Mouse (Mus musculus): Measurements from ENCODE around the gene Rell1. TPM values are rescaled to one million over a fixed set of nuclear protein-coding genes. Genes with fewer than 3 reads are reported as not detected.

Rell1 gene
- polyA plus RNA-seq, 1 experiment = 9.2 TPM

- peak in 1 of 2 experiments; percentile 43 for DNase-seq (ENCODE audit: extremely low spot score in 1 of 2, low spot score in 1 of 2)
These were observed 15.2 kb downstream of the Rell1 start for GRCm38 (mm10) chr5:63953401-63954032.

- no peak for DNase-seq (ENCODE audit: extremely low spot score in 1 of 2, low spot score in 1 of 2)
These were observed 16.7 kb downstream of the Rell1 start for GRCm38 (mm10) chr5:63952039-63952438.

DNA sequence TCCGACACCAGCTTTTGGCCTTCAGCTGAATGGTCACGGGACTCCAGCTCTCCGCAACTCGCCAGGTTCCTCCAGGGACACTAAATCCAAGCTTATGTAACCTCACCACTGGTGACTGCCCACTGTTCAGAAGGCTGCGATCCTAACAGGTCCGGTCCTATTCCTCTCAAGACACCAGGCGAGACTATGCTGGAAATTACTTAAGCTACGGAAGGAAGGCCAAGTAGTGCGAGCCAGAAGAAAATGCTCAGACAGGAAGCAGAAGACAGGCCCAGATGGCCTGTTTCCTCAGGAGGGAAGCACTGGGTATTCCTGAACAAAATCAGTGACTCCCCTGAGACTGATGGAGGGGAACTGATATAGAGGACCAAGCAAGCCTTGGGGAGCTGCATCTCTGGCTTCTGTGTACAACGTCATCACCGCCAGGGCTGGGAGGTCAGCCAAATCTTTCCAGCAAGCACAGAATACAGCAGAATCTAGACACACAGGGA is 17.2 kb downstream of the Rell1 start:
- DNase-seq (ENCODE audit: extremely low spot score in 1 of 2, low spot score in 1 of 2) = peak in 1 of 2 experiments; percentile 23

GRCm38 (mm10) chr5:63949195-63949594 is 19.5 kb downstream of the Rell1 start:
- DNase-seq (ENCODE audit: extremely low spot score in 1 of 2, low spot score in 1 of 2) = no peak

- DNase-seq (ENCODE audit: extremely low spot score in 1 of 2, low spot score in 1 of 2) = no peak
These were observed 21.2 kb downstream of the Rell1 start for GRCm38 (mm10) chr5:63947526-63947925.

DNA sequence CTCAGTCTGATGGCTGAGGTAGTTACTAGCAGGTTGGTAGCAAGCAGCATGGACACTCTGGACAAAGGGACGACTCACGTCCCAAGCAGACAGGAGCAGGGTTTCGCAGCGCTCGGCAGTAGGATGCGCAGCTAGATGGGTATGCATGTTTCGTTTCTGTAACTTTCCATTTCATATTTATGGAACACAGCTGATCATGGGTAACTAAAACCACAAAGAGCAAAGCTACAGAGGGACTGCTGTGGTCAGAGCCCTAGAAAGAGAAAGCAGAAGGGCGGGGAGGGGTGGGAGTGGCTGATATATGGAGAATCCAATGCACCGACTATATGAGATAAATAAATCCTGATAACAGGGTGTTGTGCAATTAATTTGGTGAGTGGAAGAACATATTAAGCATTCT is 25.4 kb downstream of the Rell1 start:
- no peak for DNase-seq (ENCODE audit: extremely low spot score in 1 of 2, low spot score in 1 of 2)

- no peak for DNase-seq (ENCODE audit: extremely low spot score in 1 of 2, low spot score in 1 of 2)
These were observed 26.8 kb downstream of the Rell1 start for GRCm38 (mm10) chr5:63941891-63942290.

GRCm38 (mm10) chr5:63938575-63938974 is 30.1 kb downstream of the Rell1 start:
- no peak for DNase-seq (ENCODE audit: extremely low spot score in 1 of 2, low spot score in 1 of 2)

DNA sequence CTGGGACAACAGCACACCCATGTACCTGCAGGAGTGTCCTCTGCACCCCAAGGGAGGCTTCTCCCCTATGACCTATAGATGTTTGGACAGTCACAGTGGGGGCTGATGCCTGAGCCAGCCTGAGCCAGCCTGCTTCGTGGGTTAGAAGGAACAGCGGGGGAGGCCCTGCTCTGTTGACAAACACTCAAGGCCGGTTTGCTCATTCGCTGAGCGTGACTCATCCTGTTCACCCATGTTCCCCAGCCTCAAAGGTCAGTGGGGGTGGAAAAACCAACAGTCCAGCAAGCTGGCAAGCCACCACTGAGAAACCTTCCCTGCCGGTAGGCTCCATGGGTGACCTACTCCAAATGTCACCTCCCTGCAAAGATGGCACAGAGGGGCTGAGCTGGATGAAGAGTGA is 32.0 kb downstream of the Rell1 start:
- DNase-seq (ENCODE audit: extremely low spot score in 1 of 2, low spot score in 1 of 2) = no peak

GRCm38 (mm10) chr5:63935581-63935980 is 33.1 kb downstream of the Rell1 start:
- DNase-seq (ENCODE audit: extremely low spot score in 1 of 2, low spot score in 1 of 2) = no peak

- no peak for DNase-seq (ENCODE audit: extremely low spot score in 1 of 2, low spot score in 1 of 2)
These were observed 35.9 kb downstream of the Rell1 start for GRCm38 (mm10) chr5:63932829-63933228.

- DNase-seq (ENCODE audit: extremely low spot score in 1 of 2, low spot score in 1 of 2) = no peak
These were observed 37.8 kb downstream of the Rell1 start for GRCm38 (mm10) chr5:63930824-63931358.

DNA sequence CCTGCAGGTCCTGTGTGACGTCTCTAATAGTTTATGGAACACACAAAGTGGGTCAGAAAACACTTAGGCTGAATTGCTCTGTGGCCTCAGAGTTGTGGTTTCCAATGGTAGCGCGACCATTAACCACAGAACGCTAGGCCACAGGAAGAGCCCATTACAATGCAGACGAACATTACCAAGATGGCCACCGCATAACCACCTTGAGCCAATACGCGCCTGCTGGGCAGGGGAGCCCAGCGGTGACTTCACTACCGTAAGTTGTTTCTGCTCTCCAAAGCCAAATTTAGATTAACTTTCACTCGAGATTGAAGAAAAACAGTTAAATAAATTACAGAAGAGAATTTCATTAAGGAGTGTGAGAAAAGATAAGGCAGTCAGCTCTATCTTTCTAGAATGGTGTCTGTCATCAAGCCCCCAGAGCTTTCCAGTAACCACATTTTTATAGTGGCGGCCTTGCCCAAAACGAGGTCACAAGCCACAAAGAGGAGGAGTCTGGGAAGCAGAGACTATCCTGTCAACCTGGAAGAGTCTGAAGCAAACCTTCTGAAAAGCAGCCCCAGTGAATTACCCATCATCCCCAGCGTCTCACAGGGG is 43.6 kb downstream of the Rell1 start:
- no peak for DNase-seq (ENCODE audit: extremely low spot score in 1 of 2, low spot score in 1 of 2)

- no peak for DNase-seq (ENCODE audit: extremely low spot score in 1 of 2, low spot score in 1 of 2)
These were observed 45.2 kb downstream of the Rell1 start for GRCm38 (mm10) chr5:63923305-63924025.

GRCm38 (mm10) chr5:63918201-63918600 is 50.5 kb downstream of the Rell1 start:
- DNase-seq (ENCODE audit: extremely low spot score in 1 of 2, low spot score in 1 of 2) = no peak

DNA sequence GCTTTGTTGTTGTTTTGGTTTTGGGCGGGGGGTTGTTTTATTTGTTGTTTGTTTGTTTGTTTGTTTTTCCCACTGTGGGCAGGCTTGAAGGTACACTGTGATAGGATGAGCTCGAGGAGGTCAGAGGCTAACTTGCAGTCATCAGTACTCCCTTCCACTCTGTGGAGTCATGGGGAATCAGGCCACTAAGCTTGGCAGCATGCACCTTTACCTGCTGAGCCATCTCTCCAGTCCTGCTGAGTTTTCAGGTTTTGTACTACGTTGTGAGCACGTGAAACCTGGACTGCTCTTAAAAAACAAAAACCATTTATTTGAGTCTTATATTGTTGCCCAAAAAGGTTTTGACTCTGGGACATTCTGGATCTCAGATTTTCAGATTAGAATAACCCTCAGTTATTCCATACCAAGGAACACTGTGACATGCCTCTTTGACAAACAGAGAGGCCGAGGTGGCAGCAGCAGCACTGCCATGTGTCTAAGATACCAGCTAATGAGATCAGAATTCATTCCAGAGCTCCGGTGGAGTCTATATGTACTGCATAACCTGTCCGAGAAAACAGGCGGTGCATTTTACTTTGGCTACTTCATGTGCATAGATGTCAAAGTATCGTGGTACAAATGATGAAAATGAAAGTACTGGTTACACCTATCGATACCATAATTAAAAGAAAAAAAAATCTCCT is 52.1 kb downstream of the Rell1 start:
- DNase-seq (ENCODE audit: extremely low spot score in 1 of 2, low spot score in 1 of 2) = no peak

- DNase-seq (ENCODE audit: extremely low spot score in 1 of 2, low spot score in 1 of 2) = no peak
These were observed 53.8 kb downstream of the Rell1 start for GRCm38 (mm10) chr5:63914896-63915295.

DNA sequence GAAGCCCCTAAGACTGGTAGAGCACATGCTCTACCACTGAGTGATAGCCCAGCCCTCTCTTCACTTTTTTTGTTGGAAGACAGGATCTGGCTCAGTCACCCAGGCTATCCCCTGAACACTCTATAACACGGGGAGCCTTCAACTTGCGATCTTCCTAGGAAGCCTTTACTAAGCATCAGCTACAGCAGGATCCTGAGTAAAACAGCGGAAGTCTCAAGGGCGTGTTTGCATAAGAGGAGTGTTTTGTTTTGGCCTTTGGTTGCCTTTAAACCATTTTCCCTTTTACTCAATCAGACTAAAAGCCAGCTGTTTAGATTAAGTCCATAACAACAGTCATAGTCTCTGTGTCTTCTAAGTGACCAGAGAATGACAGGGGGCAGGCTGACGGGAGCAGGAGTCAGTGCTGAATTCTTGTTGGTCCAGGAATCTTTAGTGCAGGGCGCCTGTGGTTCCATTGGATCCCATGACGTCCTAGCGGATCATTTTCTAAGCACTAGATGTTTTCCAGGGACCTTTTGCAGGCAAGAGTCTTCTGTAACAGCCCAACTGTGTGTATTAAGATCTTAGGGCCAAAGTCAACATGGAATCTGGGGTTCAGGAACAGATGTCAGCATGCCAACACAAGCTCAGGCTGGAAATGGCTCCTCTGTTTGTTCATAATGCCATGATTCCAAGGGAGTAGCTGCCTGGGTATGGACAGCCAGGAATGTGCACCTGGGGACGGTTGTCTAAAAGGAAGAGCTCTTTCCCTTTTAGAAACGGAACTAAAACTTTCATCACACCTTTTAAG is 58.3 kb downstream of the Rell1 start:
- no peak for DNase-seq (ENCODE audit: extremely low spot score in 1 of 2, low spot score in 1 of 2)

GRCm38 (mm10) chr5:63907513-63907912 is 61.2 kb downstream of the Rell1 start:
- no peak for DNase-seq (ENCODE audit: extremely low spot score in 1 of 2, low spot score in 1 of 2)
